Mouse (Mus musculus) liver, postnatal 0 days (tissue): ENCODE results near the gene Fbxl15.

Experiments
- CTCF ChIP-seq: sonication (generic); IDR thresholded peaks from 2 replicates; pipeline ENCODE4 v1.5.1; 2016; ENCODE audit warnings: antibody characterized with exemption, low read depth
- EP300 ChIP-seq: IDR thresholded peaks from 2 replicates; pipeline ENCODE4 v1.6.1; 2016; ENCODE audit warnings: antibody characterized with exemption, low read depth, mild to moderate bottlenecking

DNA sequence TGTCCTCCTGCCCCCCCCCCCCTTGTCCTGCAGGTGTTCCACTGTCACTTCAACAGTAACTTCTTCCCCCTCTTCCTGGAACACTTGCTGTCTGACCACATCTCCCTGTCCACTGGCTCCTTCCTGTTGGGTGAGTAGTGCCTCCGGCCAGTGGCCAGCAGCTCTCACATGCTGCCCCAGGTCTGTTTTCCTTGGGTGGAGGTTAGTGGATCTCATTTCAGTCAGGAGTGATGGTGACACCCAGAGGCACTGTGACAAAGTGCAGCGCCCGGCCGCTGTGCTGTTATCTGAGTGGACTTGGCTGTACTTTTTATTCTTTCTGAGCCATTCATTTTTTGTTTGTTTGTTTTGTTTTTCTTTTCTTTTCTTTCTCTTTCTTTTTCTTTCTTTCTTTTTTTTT, 41.2 kb downstream of the Fbxl15 start:
- peak; percentile 78 for TF ChIP-seq CTCF
- TF ChIP-seq EP300, result no peak
